Mouse (Mus musculus): Measurements from ENCODE around the gene Lgr6. TPM values are rescaled to one million over a fixed set of nuclear protein-coding genes. Genes with fewer than 3 reads are reported as not detected.

Gene Lgr6
- total RNA-seq, 2 experiments from 2014 or later = 1.6 to 2.3 TPM

DNA sequence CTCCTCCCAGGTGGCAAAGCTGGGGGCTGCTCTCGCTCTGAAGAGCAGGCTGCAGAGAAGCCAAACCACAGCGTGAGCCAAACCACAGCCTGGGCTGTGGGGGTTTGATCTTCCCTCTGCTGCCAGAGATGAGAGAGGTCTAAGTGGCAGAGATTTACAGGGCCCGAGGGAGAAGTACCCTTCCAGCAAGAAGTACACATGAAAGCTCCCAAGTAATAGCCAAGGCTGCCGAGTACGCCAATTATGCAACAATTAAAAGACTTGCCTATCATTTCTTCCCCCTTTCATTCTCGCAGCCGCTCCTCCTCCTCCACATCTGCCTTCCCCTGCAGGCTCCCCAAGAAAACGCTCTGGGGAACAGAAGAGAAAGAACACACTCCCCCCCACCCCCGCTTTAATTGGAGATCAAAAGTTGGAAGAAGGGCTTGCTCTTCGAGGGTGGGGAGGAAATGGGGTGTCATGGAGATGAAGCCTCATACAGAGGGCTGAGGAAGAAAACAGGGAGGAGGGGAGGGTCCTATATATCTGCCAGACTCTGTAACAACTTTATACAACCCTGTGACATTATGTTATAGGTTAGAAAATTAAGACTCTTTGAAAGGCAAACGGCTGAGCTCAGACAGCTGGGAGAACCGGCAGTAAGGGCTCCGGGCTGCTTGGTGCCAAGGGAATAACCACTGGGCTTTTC lies 85.8 kb downstream of the Lgr6 start:
- intact Hi-C loops (cut with DNase I) = no loop called here
- DNase-seq = peak; percentile 29

DNA sequence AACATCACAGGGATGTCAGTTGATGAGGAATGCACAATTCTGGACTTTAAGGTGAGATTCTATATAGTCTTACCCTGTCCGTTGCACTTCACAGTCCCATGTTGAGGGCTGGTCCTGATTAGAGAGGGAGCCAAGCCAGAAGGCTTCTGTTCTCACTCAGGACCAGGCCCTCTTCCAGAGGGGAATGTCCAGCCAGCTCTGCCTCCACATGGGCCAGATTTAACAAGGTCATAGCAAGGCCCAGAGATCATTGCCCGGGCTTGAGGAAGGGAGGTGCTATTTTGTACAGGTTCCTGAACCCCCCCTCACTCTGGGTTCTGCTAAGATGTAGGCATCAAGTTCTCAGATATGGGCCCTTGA lies 87.4 kb downstream of the Lgr6 start:
- DNase-seq = no peak
- intact Hi-C loops (cut with DNase I) = no loop called here

DNA sequence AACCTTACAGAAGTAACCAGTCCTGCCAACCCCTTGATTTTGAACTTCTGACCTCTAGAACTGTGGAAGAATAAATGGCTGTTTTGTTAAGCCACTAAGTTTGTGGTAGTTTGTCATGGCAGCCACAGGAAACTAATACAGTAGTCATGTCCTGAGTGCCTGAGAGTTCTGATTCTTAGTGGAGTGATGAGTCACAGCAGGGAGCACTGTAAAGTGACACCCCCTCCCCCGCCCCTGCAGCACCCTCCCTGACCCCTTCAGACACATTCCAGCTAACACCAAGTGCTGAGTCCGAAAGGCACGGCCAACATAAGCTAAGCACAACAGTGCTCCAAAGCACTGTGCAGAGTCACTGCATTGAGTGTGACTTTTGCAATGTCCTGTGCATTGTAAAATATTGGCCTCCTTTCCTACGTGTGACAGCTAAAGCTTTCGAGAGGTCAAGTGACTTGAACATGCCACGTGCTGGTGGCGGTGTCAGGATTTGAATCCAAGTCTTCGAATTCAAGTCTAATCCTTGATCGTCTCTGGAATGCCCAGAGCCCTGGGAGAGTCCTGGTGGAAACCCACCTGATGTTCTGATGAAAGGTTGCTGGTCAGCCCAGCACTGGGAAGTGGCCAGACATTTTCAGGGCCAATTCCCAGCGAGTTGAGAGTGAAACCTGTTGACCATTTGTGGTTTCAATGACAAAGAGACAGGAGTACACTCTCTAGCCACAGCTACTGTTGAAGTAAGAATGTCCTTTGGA lies 88.0 kb downstream of the Lgr6 start:
- no peak for DNase-seq
- intact Hi-C loops (cut with DNase I) = no loop called here

DNA sequence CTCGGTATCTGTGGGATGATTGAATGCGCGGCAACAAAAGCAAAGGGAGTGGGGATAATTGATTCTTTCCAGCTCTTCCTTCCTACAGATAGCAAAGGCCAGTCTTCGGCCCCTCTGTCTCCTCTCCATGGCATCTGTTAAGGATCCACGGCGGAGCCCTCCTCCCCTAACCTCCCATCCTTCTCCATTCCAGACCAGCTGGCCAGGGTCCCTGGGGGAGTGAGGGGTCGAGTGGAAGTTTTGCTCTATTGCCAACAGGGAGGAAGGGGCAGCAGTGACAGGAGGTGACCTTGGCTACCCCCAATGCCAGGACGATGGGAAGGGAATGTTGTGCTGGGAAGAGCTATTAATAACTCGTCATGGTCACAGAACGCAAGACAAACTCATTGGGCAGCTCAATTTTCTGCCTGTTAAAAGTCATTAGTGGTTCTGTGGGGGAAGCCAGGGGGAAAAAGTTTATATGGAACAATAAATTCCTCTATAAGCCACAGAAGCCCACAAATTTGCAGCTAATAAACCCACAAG lies 90.1 kb downstream of the Lgr6 start:
- DNase-seq = peak; percentile 65
- intact Hi-C loops (cut with DNase I) = no loop called here

DNA sequence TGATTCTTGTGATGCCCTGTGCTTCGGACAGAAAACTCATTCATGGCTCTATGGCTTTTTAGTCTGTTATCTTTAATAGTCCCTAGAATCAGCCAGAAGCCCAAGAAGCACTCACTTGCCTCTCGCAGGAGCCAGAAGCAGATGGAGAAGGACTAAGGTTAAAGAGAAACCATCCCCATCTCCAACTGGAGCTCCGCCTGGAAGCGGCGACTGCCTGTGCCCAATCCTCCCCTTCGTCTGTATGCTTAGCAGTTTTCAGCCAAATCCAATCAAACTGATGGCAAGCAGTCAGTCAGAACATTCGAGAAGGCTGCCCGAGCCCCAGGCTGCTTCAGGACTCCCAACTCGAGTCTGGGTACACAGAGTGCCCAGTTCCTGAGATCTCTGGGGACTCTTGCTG lies 92.6 kb downstream of the Lgr6 start:
- intact Hi-C loops (cut with DNase I) = no loop called here

DNA sequence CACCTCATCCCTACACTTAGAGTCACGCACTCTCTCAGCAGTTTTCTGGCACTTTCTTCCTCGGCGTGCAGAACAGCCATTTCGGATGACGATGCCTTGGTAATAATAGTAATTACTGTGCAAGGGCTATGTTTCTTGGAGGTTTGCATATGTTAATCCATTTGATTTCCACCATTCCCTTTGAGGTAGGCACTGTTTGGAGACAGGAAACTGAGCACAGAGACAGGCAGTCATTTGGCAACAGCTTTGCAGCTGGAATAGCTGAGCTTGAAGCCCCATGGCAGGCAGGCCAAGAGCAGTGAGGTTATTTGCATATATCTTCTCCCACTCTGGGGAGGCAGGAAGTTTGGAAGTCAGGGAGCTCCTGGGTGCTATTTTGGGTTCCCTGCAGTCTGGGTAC lies 93.2 kb downstream of the Lgr6 start:
- no peak for DNase-seq
- intact Hi-C loops (cut with DNase I) = no loop called here

More for the DNA sequence above, 92.6 kb downstream of the Lgr6 start:
- DNase-seq = no peak

DNA sequence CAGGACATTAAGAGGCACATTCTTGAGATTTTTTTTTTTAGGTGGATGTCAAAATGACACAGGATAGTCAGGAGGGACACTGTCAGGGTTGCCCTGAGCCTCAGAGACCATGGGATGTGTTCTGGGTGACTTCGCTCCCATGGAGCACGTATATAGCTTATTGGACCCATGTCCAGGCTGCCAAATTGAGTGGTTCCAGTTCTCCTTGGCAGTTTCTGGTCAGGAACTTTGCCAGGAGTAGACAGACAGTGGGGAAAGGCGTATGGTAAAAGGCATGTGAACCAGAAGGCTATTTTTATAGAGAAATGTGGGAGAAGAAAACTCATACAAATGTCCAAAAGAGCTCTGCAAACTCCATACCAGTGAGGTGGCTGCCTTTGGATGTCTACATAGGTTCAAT lies 95.2 kb downstream of the Lgr6 start:
- intact Hi-C loops (cut with DNase I) = no loop called here

DNA sequence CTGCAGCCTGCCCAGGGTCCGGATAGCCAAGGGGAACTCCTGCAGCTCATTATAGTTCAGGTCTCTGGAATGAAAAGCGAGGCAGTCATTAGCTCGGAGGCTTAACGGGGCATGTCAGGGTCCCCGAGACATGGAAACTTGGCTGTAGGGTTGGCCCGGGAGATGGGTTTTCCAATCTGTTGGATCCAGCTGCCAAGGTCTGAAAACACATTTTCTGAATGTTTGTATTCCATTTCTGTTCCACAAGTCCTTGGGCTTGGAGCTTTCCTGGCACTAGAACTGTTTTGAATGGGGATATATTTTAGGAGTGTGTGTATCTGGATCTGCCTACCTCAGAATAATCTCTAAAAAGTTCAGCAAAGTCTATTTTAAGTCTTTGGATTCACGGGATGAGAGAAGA lies 99.4 kb downstream of the Lgr6 start:
- no peak for DNase-seq
- intact Hi-C loops (cut with DNase I) = no loop called here

More for the DNA sequence above, 95.2 kb downstream of the Lgr6 start:
- DNase-seq = no peak

DNA sequence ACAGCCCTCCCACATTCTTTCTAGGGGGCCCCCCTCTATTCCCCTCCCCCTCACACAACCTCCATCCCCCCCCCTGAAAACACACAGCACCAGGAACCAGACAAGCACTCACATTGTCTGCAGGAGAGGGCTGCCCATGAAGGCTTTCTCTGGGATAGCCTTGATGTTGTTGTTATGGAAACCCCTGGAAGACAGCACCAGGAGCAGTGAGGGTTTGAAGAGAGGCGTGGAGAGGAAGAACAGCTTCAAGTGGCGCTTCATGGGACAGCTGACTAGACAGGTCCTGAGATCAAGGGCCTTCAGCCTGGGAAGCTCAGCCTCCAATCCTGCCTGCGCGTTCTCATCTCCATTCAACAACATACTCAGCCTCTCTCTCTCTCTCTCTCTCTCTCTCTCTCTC lies 101.7 kb downstream of the Lgr6 start:
- intact Hi-C loops (cut with DNase I) = no loop called here
- DNase-seq = no peak

DNA sequence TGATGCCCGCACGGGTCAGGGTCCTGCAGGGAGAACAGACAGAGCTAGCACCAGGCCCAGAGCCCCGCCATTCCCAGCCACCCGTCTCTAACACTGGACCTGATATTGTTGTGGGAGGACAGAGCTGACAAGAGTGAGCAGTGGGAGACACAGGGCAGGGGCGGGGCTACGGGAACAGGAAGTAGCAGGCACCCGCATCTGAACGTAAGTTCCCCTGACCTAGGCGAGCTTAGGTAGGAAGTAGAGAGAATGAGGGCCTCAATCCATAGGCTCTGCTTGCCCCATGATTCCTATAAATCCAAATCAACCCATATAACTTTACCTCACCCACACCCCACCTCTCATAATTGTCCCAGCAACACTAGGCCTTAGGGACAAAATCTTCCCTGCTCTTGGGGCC lies 104.5 kb downstream of the Lgr6 start:
- intact Hi-C loops (cut with DNase I) = no loop called here
- DNase-seq = no peak

DNA sequence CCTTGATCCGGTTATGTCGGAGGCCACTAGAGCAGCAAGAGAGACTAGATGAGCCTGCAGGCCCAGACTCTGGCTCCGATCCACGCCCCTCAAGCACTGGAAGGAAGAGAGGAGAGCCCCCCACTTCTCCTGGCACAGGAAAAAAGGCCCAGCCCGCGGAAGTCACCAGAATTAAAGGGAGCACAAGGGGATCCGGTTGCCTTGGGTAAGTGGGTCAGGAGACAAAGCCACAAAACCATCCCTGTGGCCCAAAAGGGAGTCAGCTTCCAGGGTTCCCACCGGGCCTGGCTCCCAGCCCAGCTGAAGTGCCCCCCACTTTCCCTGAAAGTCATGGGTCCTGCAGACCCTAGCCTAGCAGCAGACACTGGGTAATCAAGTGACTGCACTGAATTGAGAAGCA lies 106.8 kb downstream of the Lgr6 start:
- intact Hi-C loops (cut with DNase I) = no loop called here
- DNase-seq = peak; percentile 56

DNA sequence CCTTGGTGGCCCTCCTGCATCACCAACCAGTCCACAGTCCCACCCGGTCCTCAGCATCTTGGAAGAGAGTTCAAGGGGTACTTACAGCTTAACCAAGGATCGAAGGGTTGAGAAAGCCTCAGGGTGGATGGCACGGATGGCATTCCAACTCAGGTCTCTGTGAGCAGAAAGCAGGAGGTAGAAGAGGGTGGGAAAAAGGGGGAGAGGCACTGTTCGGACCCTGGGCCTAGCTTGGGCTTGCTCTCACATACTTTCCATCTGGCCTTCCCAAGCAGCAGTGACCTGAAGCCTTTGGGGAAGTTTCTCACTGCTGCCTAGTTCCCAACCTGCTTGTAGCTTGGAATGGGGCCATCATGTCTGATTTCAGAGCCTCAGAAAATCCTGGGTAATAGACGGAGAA lies 107.5 kb downstream of the Lgr6 start:
- intact Hi-C loops (cut with DNase I) = no loop called here
- no peak for DNase-seq

DNA sequence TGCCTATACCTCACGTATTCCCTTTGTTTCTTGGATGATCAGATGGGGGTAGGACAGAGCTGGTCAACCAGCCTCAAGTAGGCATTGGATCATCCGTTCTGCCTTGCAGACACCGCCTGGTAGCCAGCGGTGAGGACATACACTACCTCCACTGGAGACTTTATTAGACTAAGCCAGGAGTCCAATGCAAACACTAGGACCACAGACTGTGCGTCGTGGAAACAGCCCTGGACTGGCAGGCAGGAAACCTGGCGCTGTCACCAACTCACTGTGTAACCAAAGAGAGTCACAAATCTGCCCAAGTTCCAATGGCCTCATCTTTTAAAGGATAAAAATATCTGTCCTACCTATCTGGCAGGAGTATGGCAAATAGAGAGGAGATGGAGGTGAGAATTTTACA lies 108.6 kb downstream of the Lgr6 start:
- DNase-seq = no peak
- intact Hi-C loops (cut with DNase I) = no loop called here

DNA sequence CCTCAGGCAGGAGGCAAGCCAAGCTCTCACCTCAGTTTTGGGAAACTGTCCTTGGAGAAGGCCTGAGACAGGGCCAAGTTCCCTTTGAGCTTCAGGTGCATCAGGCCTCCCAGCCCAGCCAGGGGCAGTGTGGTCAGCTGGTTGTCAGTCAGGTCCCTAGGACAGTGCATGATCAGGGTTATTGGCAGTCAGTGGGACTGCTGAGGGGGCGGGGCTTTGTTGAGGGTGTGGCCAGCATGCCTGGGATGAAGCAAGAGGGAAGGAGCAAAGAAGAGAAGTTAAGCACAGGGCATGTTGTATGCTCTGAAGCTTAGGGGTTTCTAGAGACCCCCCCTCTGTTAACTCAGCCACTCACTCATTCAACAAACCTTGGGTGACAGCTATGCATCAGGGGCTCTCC lies 109.1 kb downstream of the Lgr6 start:
- no peak for DNase-seq
- intact Hi-C loops (cut with DNase I) = no loop called here

DNA sequence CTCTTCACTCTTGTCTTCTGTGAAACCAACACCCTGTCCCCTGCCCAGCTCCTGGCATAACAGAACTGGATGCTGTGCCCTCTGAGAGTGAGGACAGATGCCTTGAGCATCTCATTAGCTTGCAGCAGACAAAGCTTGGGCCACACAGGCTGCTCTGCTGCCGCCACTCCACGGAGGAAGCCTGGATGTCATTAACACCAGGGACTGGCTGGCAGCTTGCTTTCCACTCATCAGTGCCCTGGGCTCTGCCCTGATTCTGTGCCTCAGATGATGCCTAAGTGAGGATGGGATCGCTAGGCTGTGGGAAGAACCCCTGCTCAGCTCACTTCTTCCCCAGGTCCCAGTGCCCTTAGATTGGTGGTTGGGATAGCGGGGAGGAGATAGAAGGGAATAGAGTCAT lies 109.6 kb downstream of the Lgr6 start:
- DNase-seq = peak; percentile 33
- intact Hi-C loops (cut with DNase I) = no loop called here

DNA sequence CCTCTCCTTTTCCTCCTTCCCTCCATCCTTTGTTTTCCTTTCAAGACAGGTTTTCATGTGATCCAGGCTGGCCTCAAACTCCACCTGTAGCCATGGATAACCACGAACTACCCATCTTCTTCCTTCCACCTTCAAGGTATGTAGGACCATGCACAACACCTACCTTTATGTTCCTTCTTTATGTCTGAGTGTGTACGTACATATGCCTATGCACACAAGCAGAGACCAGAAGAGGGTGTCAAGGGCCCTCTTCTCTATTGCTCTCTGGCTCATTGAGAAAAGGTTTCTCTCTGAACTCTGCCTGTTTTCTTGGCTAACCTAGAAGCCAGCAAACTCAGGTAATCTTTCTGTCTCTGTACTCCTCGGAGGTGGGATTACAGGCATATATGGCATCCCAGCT lies 110.3 kb downstream of the Lgr6 start:
- intact Hi-C loops (cut with DNase I) = no loop called here
- no peak for DNase-seq

DNA sequence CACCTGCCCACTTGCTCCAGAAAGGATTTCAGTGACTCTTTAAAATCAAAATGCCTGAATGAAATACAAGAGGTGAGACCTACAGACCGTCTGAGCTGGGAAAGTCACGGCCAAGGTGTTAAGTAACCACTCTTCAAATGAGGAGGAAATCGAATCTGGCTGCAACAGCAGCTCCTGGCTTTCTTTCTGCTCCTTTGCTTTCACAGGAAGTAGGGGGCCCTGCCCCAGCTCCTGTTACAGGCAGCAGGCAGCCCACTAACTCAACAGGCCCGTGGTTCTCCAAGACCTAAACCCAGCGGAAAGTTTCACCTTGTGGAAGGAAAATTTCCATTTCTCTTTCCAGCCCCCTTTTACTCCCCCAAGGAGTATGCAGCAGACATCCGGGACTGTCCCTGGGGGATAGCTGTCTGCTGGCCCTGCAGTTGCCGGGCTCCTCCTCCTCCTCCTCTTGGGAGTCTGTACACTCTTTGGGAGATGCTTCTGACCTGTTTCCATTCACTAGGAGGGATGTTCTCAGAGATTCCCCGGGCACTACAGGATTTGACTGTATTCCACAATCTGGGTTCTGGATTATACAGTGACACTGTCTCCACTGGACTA lies 112.9 kb downstream of the Lgr6 start:
- intact Hi-C loops (cut with DNase I) = no loop called here

DNA sequence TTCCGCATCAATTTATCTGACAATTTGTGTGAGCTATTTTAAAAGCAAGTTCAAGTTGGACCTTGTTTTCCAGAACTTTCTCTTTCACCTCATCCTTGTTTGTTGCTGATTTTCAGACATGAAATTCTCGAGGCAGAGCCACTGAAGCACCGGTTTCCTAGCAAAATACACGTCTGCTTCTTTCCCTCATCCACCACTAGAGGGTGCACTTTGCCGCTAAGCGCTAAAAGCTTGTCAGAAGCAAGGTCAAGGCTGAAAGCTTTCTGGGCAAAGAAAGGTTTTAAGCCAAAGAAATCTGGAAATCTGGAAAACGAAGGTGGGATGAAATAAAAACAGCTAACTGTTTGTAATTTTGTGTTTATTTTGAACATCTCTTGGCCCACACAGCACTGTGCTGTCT lies 115.7 kb downstream of the Lgr6 start:
- intact Hi-C loops (cut with DNase I) = loop anchor here (5.0 kb wide), 1 partner anchor 123 kb away; no protein-coding TSS in a partner anchor
- DNase-seq = peak; percentile 83

More for the DNA sequence above, 112.9 kb downstream of the Lgr6 start:
- no peak for DNase-seq

DNA sequence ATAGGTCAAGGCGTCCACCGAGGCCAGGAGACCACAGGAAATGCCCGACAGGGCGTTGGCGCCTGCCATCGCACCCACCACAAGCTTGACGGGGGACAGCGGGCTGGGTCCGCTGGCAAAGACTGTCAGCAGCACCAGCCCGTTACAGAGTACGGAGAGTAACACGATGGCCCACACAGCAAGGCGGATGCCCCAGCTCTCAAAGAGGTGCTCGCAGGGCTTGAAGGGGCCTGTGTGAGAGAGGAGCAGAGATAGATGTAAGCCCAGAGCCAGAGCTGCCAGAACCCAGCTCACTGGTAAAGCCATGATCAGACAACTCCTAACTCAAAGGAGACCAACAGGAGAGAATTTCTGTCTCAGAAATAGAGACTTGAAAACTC lies 117.1 kb downstream of the Lgr6 start:
- intact Hi-C loops (cut with DNase I) = loop anchor here (5.0 kb wide), 1 partner anchor 124 kb away; no protein-coding TSS in a partner anchor
- DNase-seq = no peak

DNA sequence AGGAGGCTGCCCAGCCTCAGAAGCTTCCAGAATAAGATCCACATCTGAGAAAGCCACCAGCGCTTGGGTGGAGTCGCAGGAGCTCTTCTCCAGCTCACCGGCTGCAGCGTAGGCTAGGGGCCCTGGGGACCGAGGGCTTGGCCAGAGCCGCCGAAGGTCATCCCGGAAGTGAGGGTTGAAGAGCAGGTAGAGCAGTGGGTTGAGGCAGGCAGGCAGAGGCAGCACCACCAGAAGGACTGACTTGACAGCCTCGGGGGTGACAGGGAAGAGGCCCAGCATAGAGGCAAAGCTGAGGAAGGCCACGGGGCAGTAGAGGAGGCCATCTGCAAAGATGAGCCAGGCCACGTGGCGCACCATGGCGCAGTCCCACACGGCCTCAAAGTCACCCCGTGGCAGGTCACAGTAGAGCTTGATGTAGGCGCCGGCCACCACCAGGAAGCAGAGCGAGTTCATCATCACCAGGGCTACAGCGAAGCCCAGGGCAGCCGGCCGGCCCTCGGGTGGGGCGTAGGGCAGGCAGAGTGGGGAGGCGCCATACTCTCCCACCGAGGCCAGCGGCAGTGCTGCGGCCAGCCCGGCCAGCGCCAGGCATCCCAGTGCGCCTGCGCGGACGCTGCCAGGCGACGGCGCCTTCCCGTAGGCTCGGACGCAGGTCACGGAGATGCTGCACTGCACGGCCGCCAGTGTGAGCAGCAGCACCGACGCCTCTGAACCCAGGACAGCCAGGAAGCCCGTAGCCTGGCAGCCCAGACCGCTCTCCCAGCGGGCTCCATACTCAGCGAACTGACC lies 117.7 kb downstream of the Lgr6 start:
- intact Hi-C loops (cut with DNase I) = loop anchor here (5.0 kb wide), 1 partner anchor 125 kb away; no protein-coding TSS in a partner anchor
- peak; percentile 70 for DNase-seq

DNA sequence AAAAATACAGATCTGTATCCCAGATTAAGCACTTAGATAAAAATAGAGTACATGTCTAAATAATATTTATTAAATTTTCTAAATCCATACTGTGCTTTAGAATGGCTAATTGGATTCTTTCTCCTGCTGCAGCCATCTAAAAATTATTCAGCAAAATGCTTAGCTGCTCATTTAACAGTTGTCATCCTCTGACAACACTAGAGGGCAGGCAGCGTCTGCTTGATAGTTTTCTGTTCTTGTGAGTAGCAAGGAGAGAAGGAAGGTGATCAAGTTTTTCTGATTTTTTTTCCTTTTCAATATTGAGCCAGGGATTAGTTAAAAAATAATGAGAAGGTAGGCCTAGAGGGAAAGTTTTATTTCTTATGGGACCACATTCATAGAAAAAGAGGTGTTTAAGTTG lies 132.2 kb downstream of the Lgr6 start:
- intact Hi-C loops (cut with DNase I) = no loop called here
- DNase-seq = no peak

Measured in left cerebral cortex, postnatal 4 days (tissue).